Mouse (Mus musculus): ENCODE results near the gene Gm17949. TPM values are rescaled to one million over a fixed set of nuclear protein-coding genes. Genes with fewer than 3 reads are reported as not detected.

Gm17949 gene
- polyA plus RNA-seq, 1 experiment, result 0.04 TPM

GRCm38 (mm10) chr17:56989467-56990114, 21.7 kb upstream of the Gm17949 start:
- peaks cover 18% of the 10 kb centered on the region for H3K79me2 ChIP-seq (ENCODE audit: control insufficient read depth, insufficient read depth)

GRCm38 (mm10) chr17:56990115-56990746, 21.0 kb upstream of the Gm17949 start, which contains the start of gene Clpp:
Gene Clpp, plus strand, starts transcription at chr17:56990305.
- H3K4me2 ChIP-seq (ENCODE audit: low read depth), result peak within 1 kb of the TSS; percentile 99
- H3K79me2 ChIP-seq (ENCODE audit: control insufficient read depth, insufficient read depth), result peaks cover 18% of the 10 kb centered on the region
- H3K36me3 ChIP-seq (ENCODE audit: control insufficient read depth, insufficient read depth), result peaks cover 8% of the 10 kb centered on the region
- no peak for TF ChIP-seq E2F4 (IDR thresholded peaks at IDR 0.05; ENCODE audit: insufficient read depth)
- peak; percentile 99 for TF ChIP-seq POLR2A (IDR thresholded peaks at IDR 0.05; ENCODE audit: insufficient read length, low read depth)
- TF ChIP-seq REST (IDR thresholded peaks at IDR 0.05; ENCODE audit: insufficient read depth, insufficient read length), result peak; percentile 11
- TF ChIP-seq TCF3 (IDR thresholded peaks at IDR 0.05; ENCODE audit: insufficient read length, low read depth), result no peak
- TF ChIP-seq POLR2AphosphoS2 (IDR thresholded peaks at IDR 0.05; ENCODE audit: insufficient read length, low read depth), result peak; percentile 99
- peak; percentile 67 for TF ChIP-seq USF1 (IDR thresholded peaks at IDR 0.05; ENCODE audit: low read depth)
- TF ChIP-seq SRF (IDR thresholded peaks at IDR 0.05; ENCODE audit: control insufficient read depth, insufficient read length, low read depth), result peak; percentile 3
- no peaks in the 10 kb centered on the region for H3K27me3 ChIP-seq (ENCODE audit: control insufficient read depth, insufficient read depth, insufficient read length)
- H3K4me3 ChIP-seq, result peak within 1 kb of the TSS; percentile 96
- H3ac ChIP-seq (ENCODE audit: control insufficient read depth, insufficient read length), result peak within 1 kb of the TSS; percentile 89

More at GRCm38 (mm10) chr17:56989467-56990114, 21.7 kb upstream of the Gm17949 start:
- TF ChIP-seq POLR2A (IDR thresholded peaks at IDR 0.05; ENCODE audit: insufficient read length, low read depth), result no peak
- no peak for TF ChIP-seq POLR2AphosphoS2 (IDR thresholded peaks at IDR 0.05; ENCODE audit: insufficient read length, low read depth)
- TF ChIP-seq SRF (IDR thresholded peaks at IDR 0.05; ENCODE audit: control insufficient read depth, insufficient read length, low read depth), result no peak
- no peak for TF ChIP-seq MYOG (IDR thresholded peaks at IDR 0.05; ENCODE audit: control insufficient read depth in 1 of 3, insufficient read depth in 1 of 3, insufficient read length in 2 of 3, low read depth in 2 of 3)
- no peak for TF ChIP-seq MYOD1 (IDR thresholded peaks at IDR 0.05; ENCODE audit: control insufficient read depth in 1 of 3, insufficient read length in 2 of 3, low read depth in 2 of 3)
- no peak for TF ChIP-seq REST (IDR thresholded peaks at IDR 0.05; ENCODE audit: insufficient read depth, insufficient read length)
- TF ChIP-seq USF1 (IDR thresholded peaks at IDR 0.05; ENCODE audit: low read depth), result peak; percentile 79
- no peak for TF ChIP-seq TCF3 (IDR thresholded peaks at IDR 0.05; ENCODE audit: insufficient read length, low read depth)
- no peak for TF ChIP-seq E2F4 (IDR thresholded peaks at IDR 0.05; ENCODE audit: insufficient read depth)
- TF ChIP-seq CEBPB (IDR thresholded peaks at IDR 0.05; ENCODE audit: insufficient read depth, poor library complexity, severe bottlenecking), result no peak
- TF ChIP-seq TCF12 (IDR thresholded peaks at IDR 0.05; ENCODE audit: insufficient read depth, poor library complexity, severe bottlenecking), result no peak
- TF ChIP-seq MAX (IDR thresholded peaks at IDR 0.05; ENCODE audit: low read depth), result peak; percentile 85
- Histone ChIP-seq H3K4me3 (peak overlapping the region; percentile 96), H3K36me3 (ENCODE audit: control insufficient read depth, insufficient read depth) (peaks cover 8% of the 10 kb centered on the region), H3ac (ENCODE audit: control insufficient read depth, insufficient read length) (peak overlapping the region; percentile 89), H3K27me3 (ENCODE audit: control insufficient read depth, insufficient read depth, insufficient read length) (no peaks in the 10 kb centered on the region), H3K4me2 (ENCODE audit: low read depth) (peak overlapping the region; percentile 99)

GRCm38 (mm10) chr17:56990966-56991365, 20.3 kb upstream of the Gm17949 start:
- peaks cover 8% of the 10 kb centered on the region for H3K36me3 ChIP-seq (ENCODE audit: control insufficient read depth, insufficient read depth)
- H3K4me2 ChIP-seq (ENCODE audit: low read depth), result peak overlapping the region; percentile 81
- peaks cover 18% of the 10 kb centered on the region for H3K79me2 ChIP-seq (ENCODE audit: control insufficient read depth, insufficient read depth)
- H3K4me3 ChIP-seq, result peak overlapping the region; percentile 96
- H3K27me3 ChIP-seq (ENCODE audit: control insufficient read depth, insufficient read depth, insufficient read length), result no peaks in the 10 kb centered on the region
- no peak for TF ChIP-seq SRF (IDR thresholded peaks at IDR 0.05; ENCODE audit: control insufficient read depth, insufficient read length, low read depth)
- H3ac ChIP-seq (ENCODE audit: control insufficient read depth, insufficient read length), result peak overlapping the region; percentile 89

GRCm38 (mm10) chr17:56995046-56995445, 16.2 kb upstream of the Gm17949 start:
- Histone ChIP-seq H3K79me2 (ENCODE audit: control insufficient read depth, insufficient read depth) (peaks cover 18% of the 10 kb centered on the region), H3K4me2 (ENCODE audit: low read depth) (no peak overlapping the region), H3K27me3 (ENCODE audit: control insufficient read depth, insufficient read depth, insufficient read length) (no peaks in the 10 kb centered on the region), H3ac (ENCODE audit: control insufficient read depth, insufficient read length) (no peak overlapping the region), H3K4me3 (no peak overlapping the region), H3K36me3 (ENCODE audit: control insufficient read depth, insufficient read depth) (peaks cover 8% of the 10 kb centered on the region)
- TF ChIP-seq TCF12 (IDR thresholded peaks at IDR 0.05; ENCODE audit: insufficient read depth, poor library complexity, severe bottlenecking) (no peak), E2F4 (IDR thresholded peaks at IDR 0.05; ENCODE audit: insufficient read depth) (no peak), POLR2A (IDR thresholded peaks at IDR 0.05; ENCODE audit: insufficient read length, low read depth) (no peak), MYOD1 (IDR thresholded peaks at IDR 0.05; ENCODE audit: control insufficient read depth in 1 of 3, insufficient read length in 2 of 3, low read depth in 2 of 3) (no peak), REST (IDR thresholded peaks at IDR 0.05; ENCODE audit: insufficient read depth, insufficient read length) (no peak), USF1 (IDR thresholded peaks at IDR 0.05; ENCODE audit: low read depth) (no peak), MAX (IDR thresholded peaks at IDR 0.05; ENCODE audit: low read depth) (no peak), POLR2AphosphoS2 (IDR thresholded peaks at IDR 0.05; ENCODE audit: insufficient read length, low read depth) (no peak), CEBPB (IDR thresholded peaks at IDR 0.05; ENCODE audit: insufficient read depth, poor library complexity, severe bottlenecking) (no peak), SRF (IDR thresholded peaks at IDR 0.05; ENCODE audit: control insufficient read depth, insufficient read length, low read depth) (no peak), MYOG (IDR thresholded peaks at IDR 0.05; ENCODE audit: control insufficient read depth in 1 of 3, insufficient read depth in 1 of 3, insufficient read length in 2 of 3, low read depth in 2 of 3) (no peak), TCF3 (IDR thresholded peaks at IDR 0.05; ENCODE audit: insufficient read length, low read depth) (no peak)

- no peak for TF ChIP-seq TCF12 (IDR thresholded peaks at IDR 0.05; ENCODE audit: insufficient read depth, poor library complexity, severe bottlenecking)
- TF ChIP-seq USF1 (IDR thresholded peaks at IDR 0.05; ENCODE audit: low read depth), result no peak
- peaks cover 8% of the 10 kb centered on the region for H3K36me3 ChIP-seq (ENCODE audit: control insufficient read depth, insufficient read depth)
Observed at GRCm38 (mm10) chr17:56996506-56996905, 14.8 kb upstream of the Gm17949 start.

More at GRCm38 (mm10) chr17:56996506-56996905, 14.8 kb upstream of the Gm17949 start:
- Histone ChIP-seq H3K79me2 (ENCODE audit: control insufficient read depth, insufficient read depth) (peaks cover 5% of the 10 kb centered on the region), H3ac (ENCODE audit: control insufficient read depth, insufficient read length) (no peak overlapping the region), H3K27me3 (ENCODE audit: control insufficient read depth, insufficient read depth, insufficient read length) (no peaks in the 10 kb centered on the region), H3K4me2 (ENCODE audit: low read depth) (no peak overlapping the region), H3K4me3 (peak overlapping the region; percentile 36)
